Mouse (Mus musculus): ENCODE measurements around the gene Bnip1. TPM values are rescaled to one million over a fixed set of nuclear protein-coding genes. Genes with fewer than 3 reads are reported as not detected.

The Bnip1 gene
- polyA plus RNA-seq (2012; rRNA removed) = 29.7 and 43.9 TPM in 2 replicates

GRCm38 (mm10) chr17:26780750-26781571 lies at the start of gene Bnip1:
TSS of gene Bnip1 (plus strand) at chr17:26781066.

Other genes with a start within 250 kb of the Bnip1 start
- gene Ergic1, start 219.6 kb upstream of the Bnip1 start, polyA plus RNA-seq (2012; rRNA removed) = 64.1 and 156 TPM in 2 replicates
- gene Dusp1, start 218.9 kb upstream of the Bnip1 start, polyA plus RNA-seq (2012; rRNA removed) = 27.4 and 28.9 TPM in 2 replicates
- 70.6 and 101 TPM in 2 replicates for gene Atp6v0e, start 117.8 kb upstream of the Bnip1 start, polyA plus RNA-seq (2012; rRNA removed)
- gene Crebrf, start 65.4 kb upstream of the Bnip1 start, polyA plus RNA-seq (2012; rRNA removed) = 3.3 and 5.5 TPM in 2 replicates
- gene Nkx2-5, start 63.9 kb downstream of the Bnip1 start, polyA plus RNA-seq (2012; rRNA removed) = 2.9 and 4.0 TPM in 2 replicates
- gene Kifc5b, start 136.0 kb downstream of the Bnip1 start, polyA plus RNA-seq (2012; rRNA removed) = 31.0 and 52.5 TPM in 2 replicates
- 23.5 and 26.8 TPM in 2 replicates for gene Phf1, start 152.0 kb downstream of the Bnip1 start, polyA plus RNA-seq (2012; rRNA removed)
- 107 and 134 TPM in 2 replicates for gene Cuta, start 158.5 kb downstream of the Bnip1 start, polyA plus RNA-seq (2012; rRNA removed)
- 84.0 and 92.6 TPM in 2 replicates for gene Syngap1, start 160.2 kb downstream of the Bnip1 start, polyA plus RNA-seq (2012; rRNA removed)
- 15.8 and 17.0 TPM in 2 replicates for gene Zbtb9, start 192.1 kb downstream of the Bnip1 start, polyA plus RNA-seq (2012; rRNA removed)
- gene Bak1, start 247.9 kb downstream of the Bnip1 start, polyA plus RNA-seq (2012; rRNA removed) = 33.7 and 40.7 TPM in 2 replicates

All from central nervous system, embryonic 11.5 days (tissue).